In the genomic region with DNA sequence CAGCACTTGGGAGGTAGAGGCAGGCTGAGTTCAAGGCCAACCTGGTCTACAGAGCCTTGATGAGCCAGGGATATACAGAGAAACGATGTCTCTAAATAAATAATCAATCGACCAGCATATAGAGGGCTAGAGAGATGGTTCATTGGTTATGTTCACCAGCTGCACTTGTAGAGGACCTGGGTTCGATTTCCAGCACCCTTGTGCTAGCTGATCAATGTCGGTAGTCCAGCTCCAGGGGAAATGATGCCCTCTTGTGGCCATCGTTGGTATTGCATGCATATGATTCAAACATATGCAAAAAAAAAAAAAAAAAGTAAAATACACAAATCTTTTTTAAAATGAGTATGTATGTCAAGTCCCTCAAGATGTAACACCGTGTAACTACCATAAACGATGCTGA, we compare ENCODE assay signal across 8 mouse cellular contexts. TPM values are rescaled to one million over a fixed set of nuclear protein-coding genes. Genes with fewer than 3 reads are reported as not detected.
DNase-seq lines count a peak whose midpoint lies in the region; ATAC-seq and TF ChIP-seq lines count a peak whose summit lies in the region.

No protein-coding gene starts in this region.

- no peaks in the 10 kb centered on the region for H3K27me3 ChIP-seq in embryonic facial prominence, embryonic 11.5 days (ENCODE audit: control insufficient read depth, insufficient read depth, low read length)
- no peaks in the 10 kb centered on the region for H3K27me3 ChIP-seq in limb, embryonic 11.5 days (ENCODE audit: control insufficient read depth, insufficient read depth, low read length)
- no peaks in the 10 kb centered on the region for H3K27me3 ChIP-seq in midbrain, postnatal 0 days (ENCODE audit: insufficient read depth, low read length)

- H3K27ac ChIP-seq in embryonic facial prominence, embryonic 11.5 days (replicated peaks; ENCODE audit: low read depth, low read length) = no peak overlapping the region
- no peak overlapping the region for H3K27ac ChIP-seq in limb, embryonic 11.5 days (replicated peaks; ENCODE audit: low read depth, low read length)
- peak overlapping the region; percentile 99 for H3K27ac ChIP-seq in midbrain, postnatal 0 days (ENCODE audit: low read depth, low read length)

- H3K9me3 ChIP-seq in embryonic facial prominence, embryonic 11.5 days (replicated peaks; ENCODE audit: control insufficient read depth, low read length) = no peaks in the 10 kb centered on the region
- H3K9me3 ChIP-seq in limb, embryonic 11.5 days (ENCODE audit: control insufficient read depth, low read length) = no peaks in the 10 kb centered on the region
- no peaks in the 10 kb centered on the region for H3K9me3 ChIP-seq in midbrain, postnatal 0 days (ENCODE audit: low read length)

- intact Hi-C loops in heart, postnatal 25 days (cut with DNase I) = loop anchor here (1.0 to 10.0 kb wide), 2 partner anchors 51 to 268 kb away; no protein-coding TSS in a partner anchor

- no peak overlapping the region for H3K4me2 ChIP-seq in embryonic facial prominence, embryonic 11.5 days (ENCODE audit: low read depth, low read length)
- H3K4me2 ChIP-seq in limb, embryonic 11.5 days (ENCODE audit: low read depth, severe bottlenecking) = no peak overlapping the region
- peak overlapping the region; percentile 44 for H3K4me2 ChIP-seq in midbrain, postnatal 0 days (ENCODE audit: low read depth, low read length, poor library complexity, severe bottlenecking)

- ATAC-seq in embryonic facial prominence, embryonic 11.5 days (replicated peaks; ENCODE audit: insufficient number of reproducible peaks, low FRiP score, low TSS enrichment, low read depth) = no peak
- ATAC-seq in limb, embryonic 11.5 days (ENCODE audit: insufficient number of reproducible peaks, low FRiP score, low TSS enrichment, low read depth) = no peak
- ATAC-seq in midbrain, postnatal 0 days (ENCODE audit: low FRiP score) = no peak; the same call in 1 of the 2 replicates

- H3K9ac ChIP-seq in embryonic facial prominence, embryonic 11.5 days (replicated peaks; ENCODE audit: low read length) = no peak overlapping the region
- H3K9ac ChIP-seq in limb, embryonic 11.5 days (ENCODE audit: low read length) = no peak overlapping the region
- H3K9ac ChIP-seq in midbrain, postnatal 0 days (replicated peaks; ENCODE audit: low read length, poor library complexity, severe bottlenecking) = no peak overlapping the region; the same call in 1 of the 2 replicates

- peak; percentile 25 to 77 for DNase-seq in heart, adult 18-20 months
- DNase-seq in heart, postnatal 25 days (ENCODE audit: low spot score) = no peak
- peak; percentile 49 for DNase-seq in T-cell, adult 2 months (ENCODE audit: low spot score)
- DNase-seq in embryonic facial prominence, embryonic 11.5 days (ENCODE audit: low spot score) = peak; percentile 77
- DNase-seq in heart, postnatal 4 days = peak; percentile 71
- DNase-seq in limb, embryonic 11.5 days (ENCODE audit: low spot score) = peak; percentile 79
- peak; percentile 72 for DNase-seq in midbrain, postnatal 0 days (ENCODE audit: low spot score)
- peak; percentile 47 to 66 for DNase-seq in thymus, postnatal 10 days (ENCODE audit: low spot score in 2 of 2)

- no peaks in the 10 kb centered on the region for H3K4me1 ChIP-seq in embryonic facial prominence, embryonic 11.5 days (ENCODE audit: control insufficient read depth, insufficient read depth, low read length)
- H3K4me1 ChIP-seq in limb, embryonic 11.5 days (ENCODE audit: control insufficient read depth, insufficient read depth, low read length) = no peaks in the 10 kb centered on the region
- H3K4me1 ChIP-seq in midbrain, postnatal 0 days (ENCODE audit: insufficient read depth, low read length) = no peaks in the 10 kb centered on the region

- H3K4me3 ChIP-seq in embryonic facial prominence, embryonic 11.5 days (ENCODE audit: low read depth, low read length) = no peak overlapping the region
- no peak overlapping the region for H3K4me3 ChIP-seq in limb, embryonic 11.5 days (ENCODE audit: low read depth, low read length)
- H3K4me3 ChIP-seq in midbrain, postnatal 0 days (ENCODE audit: low read depth, low read length) = peak overlapping the region; percentile 91

- WGBS in embryonic facial prominence, embryonic 11.5 days = 24% methylated on average over 7 of the region's 7 CpGs
- 17% methylated on average over 7 of the region's 7 CpGs for WGBS in limb, embryonic 11.5 days
- 19% methylated on average over 7 of the region's 7 CpGs for WGBS in midbrain, postnatal 0 days

- H3K36me3 ChIP-seq in embryonic facial prominence, embryonic 11.5 days (replicated peaks; ENCODE audit: control insufficient read depth, insufficient read depth, low read depth, low read length) = no peaks in the 10 kb centered on the region
- no peaks in the 10 kb centered on the region for H3K36me3 ChIP-seq in limb, embryonic 11.5 days (ENCODE audit: control insufficient read depth, insufficient read depth, low read length)
- H3K36me3 ChIP-seq in midbrain, postnatal 0 days (ENCODE audit: insufficient read depth, low read length) = no peaks in the 10 kb centered on the region

- peak; percentile 89 for TF ChIP-seq CTCF in midbrain, postnatal 0 days (IDR thresholded peaks at IDR 0.05)

RNA-seq across cellular contexts. Expression of gene Atp9a, which starts 0.4 kb away (rescaled TPM):
- 10 to 100 TPM; 50.2 to 56.7 TPM for total RNA-seq in heart, adult 18-20 months (2021)
- total RNA-seq in heart, postnatal 25 days (2021) = 10 to 100 TPM; 44.9 to 54.1 TPM
- polyA plus RNA-seq in embryonic facial prominence, embryonic 11.5 days (2014; fragmentation: Nextera tagmentation; extraction: Ambion mirVana) = 10.3 and 10.4 TPM in 2 replicates
- 10 to 100 TPM; 56.8 to 57.7 TPM for total RNA-seq in heart, postnatal 4 days (2021)
- 7.0 and 7.5 TPM in 2 replicates for polyA plus RNA-seq in limb, embryonic 11.5 days (2014; fragmentation: Nextera tagmentation; extraction: Ambion mirVana)
- total RNA-seq in midbrain, postnatal 0 days (2014; rRNA removed) = 600 and 607 TPM in 2 replicates
- 159 and 163 TPM in 2 replicates for polyA plus RNA-seq in midbrain, postnatal 0 days (2015; fragmentation: Nextera tagmentation; extraction: Ambion mirVana)

RNA-seq across cellular contexts. Expression of gene Sall4, which starts 25.1 kb away (rescaled TPM):
- total RNA-seq in heart, adult 18-20 months (2021) = 1 to 10 TPM; 1.2 to 1.9 TPM
- 1 to 10 TPM; 2.3 to 2.4 TPM for total RNA-seq in heart, postnatal 25 days (2021)
- 12.3 and 13.3 TPM in 2 replicates for polyA plus RNA-seq in embryonic facial prominence, embryonic 11.5 days (2014; fragmentation: Nextera tagmentation; extraction: Ambion mirVana)
- 1 to 10 TPM; 1.1 to 1.5 TPM for total RNA-seq in heart, postnatal 4 days (2021)
- 12.5 and 16.8 TPM in 2 replicates for polyA plus RNA-seq in limb, embryonic 11.5 days (2014; fragmentation: Nextera tagmentation; extraction: Ambion mirVana)
- total RNA-seq in midbrain, postnatal 0 days (2014; rRNA removed) = 0.60 and 1.8 TPM in 2 replicates
- polyA plus RNA-seq in midbrain, postnatal 0 days (2015; fragmentation: Nextera tagmentation; extraction: Ambion mirVana) = 0.54 and 0.87 TPM in 2 replicates

Comparison
In these comparisons a context has a peak if more than half of its experiments do, and no peak if none do; other contexts are left out.
1. RNA of gene Atp9a, which starts 0.4 kb away (total RNA-seq): 600 to 607 TPM in midbrain, postnatal 0 days; 56.8 to 57.7 TPM in heart, postnatal 4 days, 50.2 to 56.7 TPM in heart, adult 18-20 months and 44.9 to 54.1 TPM in heart, postnatal 25 days; every median in the first group is over 10 times any median in the second.